Mouse (Mus musculus) CD4-positive, CD25-positive, alpha-beta regulatory T cell, adult 2 months (primary cell): ENCODE data around the gene Vamp2.

Experiments
- DNase-seq: peaks from one replicate; pipeline ENCODE4 v3.0.0-alpha.2; 2012; ENCODE audit warnings: low read depth, low spot score

Vamp2 gene

GRCm38 (mm10) chr11:69064259-69065133 is 23.8 kb upstream of the Vamp2 start:
- DNase-seq, result no peak

DNA sequence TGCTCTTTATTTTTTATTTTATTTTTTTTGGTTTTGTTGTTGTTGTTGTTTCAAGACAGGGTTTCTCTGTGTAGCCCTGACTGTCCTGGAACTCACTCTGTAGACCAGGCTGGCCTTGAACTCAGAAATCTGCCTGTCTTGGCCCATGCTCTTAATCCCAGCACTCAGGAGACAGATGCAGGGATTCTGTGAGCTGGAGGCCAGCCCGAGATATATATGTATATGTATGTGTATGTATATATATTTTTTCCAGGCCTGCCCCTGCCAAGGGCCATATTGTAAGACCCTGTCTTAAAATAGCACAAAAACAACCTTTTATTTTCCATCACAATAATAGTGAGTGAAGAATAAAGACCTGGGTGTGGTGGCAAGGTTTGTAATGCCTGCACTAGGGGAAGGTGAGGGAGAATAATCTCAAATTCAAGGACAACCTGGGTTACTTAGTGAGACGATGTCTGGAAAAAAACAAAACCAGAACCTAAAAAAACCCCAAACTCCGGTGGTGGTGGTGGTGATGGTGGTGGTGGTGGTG is 22.8 kb upstream of the Vamp2 start:
- no peak for DNase-seq

DNA sequence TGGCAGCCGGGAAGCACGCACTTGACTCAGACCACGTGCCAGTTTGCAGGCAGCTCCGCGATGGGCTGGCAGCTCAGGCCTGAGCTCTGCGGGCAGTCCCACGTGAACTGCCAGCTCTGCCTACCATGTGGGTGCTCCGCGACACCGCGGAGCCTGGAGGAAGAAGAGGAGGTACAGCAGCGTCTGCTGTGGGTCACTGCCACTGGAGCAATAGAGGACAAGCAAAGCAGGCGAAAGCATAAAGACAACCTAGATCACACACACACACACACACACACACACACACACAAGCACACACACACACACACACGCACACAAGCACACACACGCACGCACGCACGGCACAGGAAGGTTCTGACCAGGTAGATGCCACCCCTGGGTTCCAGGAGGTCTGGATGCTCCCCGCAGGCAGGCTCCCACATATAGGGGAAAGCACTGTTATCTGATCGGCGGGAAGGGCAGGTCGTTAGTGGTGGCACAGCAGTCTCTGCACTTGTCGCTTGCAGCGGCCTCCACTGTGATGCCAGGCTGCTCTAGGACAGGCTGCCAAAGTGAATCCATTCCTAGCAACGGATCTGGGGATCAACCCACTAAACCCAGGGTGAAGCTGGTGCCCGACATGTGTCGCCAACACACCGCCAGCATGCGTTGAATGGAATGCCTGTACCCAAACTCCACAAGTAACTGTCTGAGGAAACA is 22.0 kb upstream of the Vamp2 start:
- peak; percentile 63 for DNase-seq

GRCm38 (mm10) chr11:69066956-69067355 is 21.3 kb upstream of the Vamp2 start:
- DNase-seq, result peak; percentile 90

- no peak for DNase-seq
Measured at GRCm38 (mm10) chr11:69067601-69068000, 20.7 kb upstream of the Vamp2 start.

DNA sequence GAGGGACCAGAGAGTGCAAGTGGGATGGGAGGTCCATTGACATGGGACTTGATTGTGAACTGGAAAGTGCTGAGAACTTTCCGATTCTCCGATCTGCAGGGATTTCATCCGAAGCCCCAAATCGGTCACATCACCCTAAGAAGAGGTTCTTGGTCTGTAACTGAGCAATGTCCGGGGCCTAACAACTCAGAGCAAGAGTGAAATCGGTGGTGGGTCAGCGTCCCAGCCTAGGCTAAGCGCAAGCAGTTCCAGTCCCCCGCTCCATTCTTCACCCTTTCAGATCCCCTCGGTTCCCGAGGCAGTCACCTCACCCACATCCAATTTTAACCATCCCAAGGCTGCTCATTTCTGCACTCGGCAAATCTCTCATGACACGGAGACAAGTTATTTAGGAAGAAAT is 18.2 kb upstream of the Vamp2 start:
- DNase-seq, result no peak

GRCm38 (mm10) chr11:69070590-69071222 is 17.6 kb upstream of the Vamp2 start, which contains the start of gene Tmem107:
Gene Tmem107, plus strand, starts transcription at chr11:69070806.
- DNase-seq, result peak; percentile 96

GRCm38 (mm10) chr11:69071262-69071661 is 17.0 kb upstream of the Vamp2 start:
- DNase-seq, result no peak

DNA sequence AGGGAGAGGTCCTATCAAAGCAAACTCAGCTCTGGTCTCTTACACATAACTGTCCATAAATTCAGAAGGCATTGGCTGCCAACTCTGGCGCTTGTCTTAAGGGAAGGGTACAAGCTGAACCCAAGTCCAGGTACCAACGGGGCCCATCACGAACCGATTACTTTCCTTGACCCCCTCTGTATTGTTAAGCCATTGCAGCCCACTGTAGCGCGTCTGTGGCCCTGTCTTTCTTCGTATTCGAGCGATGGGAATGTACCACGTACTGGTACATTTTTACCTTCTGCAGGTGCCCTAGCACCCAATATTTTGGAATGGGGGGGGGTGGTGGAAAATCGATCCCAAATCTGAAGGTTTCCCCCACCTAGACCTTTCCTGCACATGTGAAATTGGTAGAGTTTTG is 16.1 kb upstream of the Vamp2 start:
- DNase-seq, result no peak

- no peak for DNase-seq
Measured at GRCm38 (mm10) chr11:69072666-69073064, 15.6 kb upstream of the Vamp2 start.

GRCm38 (mm10) chr11:69073065-69073888 is 15.0 kb upstream of the Vamp2 start:
- DNase-seq, result peak; percentile 95

DNA sequence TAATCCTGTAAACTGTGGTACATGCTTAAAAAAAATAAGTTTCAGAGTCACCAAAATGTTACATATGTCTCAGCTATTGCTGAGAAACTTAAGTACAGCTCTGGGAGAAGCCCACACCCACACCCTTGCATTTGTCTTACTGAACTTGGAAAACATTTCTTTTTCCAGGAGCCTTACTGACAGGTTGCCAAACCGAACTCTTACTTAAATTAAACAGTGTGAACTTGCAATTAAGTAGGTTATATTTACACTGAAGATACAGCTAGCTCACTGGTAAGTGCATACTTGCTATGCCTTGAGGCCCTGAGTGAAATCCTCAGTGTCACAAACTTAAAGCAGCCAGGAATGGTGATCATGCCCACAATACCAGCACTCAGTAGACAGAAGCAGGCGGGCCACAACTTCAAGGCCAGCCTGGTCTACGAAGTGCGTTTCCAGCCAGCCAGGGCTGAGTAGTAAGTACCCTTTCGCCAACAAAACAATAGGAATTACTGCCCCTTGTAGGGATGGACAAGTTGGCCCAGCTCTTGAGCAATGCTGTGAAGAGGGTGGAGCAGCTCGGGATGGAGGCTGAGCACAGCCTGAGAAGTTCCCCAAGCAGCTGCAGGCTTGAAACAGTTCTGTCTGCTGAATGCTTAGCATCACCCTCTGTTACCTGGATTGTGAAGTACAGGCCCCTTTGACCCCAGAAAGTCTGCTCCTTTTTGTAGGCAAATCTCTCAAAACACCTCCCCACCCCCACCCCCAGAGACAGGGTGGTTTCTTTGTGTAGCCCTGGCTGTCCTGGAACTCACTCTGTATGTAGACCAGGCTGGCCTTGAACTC is 14.1 kb upstream of the Vamp2 start:
- no peak for DNase-seq

DNA sequence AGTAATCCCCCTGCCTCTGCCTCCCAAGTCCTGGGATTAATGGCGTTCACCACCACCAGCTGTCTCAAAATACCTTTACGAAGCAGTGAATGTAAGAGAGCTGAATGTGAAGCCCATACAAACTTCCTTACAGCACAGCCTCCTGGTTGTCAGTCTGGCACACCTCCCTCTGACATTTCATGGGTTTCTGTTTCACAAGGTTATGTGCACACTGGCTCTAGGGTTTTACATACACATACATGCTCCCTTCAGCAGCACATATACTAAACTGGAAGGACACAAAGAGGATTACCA is 13.6 kb upstream of the Vamp2 start:
- no peak for DNase-seq

DNA sequence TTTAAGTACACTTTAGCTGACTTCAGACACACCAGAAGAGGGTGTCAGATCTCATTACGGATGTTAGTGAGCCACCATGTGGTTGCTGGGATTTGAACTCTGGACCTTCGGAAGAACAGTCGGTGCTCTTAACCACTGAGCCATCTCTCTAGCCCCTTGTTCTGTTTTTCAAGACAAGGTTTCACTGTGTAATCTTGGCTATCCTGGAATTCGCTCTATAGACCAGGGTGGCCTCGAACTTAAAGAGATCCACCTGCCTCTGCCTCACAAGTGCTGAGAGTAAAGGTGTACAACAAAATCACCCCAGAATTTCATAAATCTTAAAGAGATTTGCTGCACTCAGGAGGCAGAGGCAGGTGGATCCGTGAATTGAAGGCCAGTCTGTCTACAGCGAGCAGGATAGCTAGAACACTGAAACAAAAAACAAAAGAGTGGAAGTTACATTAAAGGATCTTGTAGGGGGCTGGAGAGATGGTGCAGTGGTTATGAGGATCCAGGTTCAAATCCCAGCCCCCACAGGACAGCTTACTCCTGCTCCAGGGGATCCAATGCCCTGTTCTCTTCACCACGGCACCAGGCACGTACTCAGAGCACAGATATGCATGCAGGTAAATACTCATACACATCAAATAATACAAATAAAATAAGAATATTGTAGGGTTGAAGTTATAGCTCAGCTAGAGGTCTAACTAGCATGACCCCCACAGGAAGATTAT is 12.4 kb upstream of the Vamp2 start:
- DNase-seq, result no peak

DNA sequence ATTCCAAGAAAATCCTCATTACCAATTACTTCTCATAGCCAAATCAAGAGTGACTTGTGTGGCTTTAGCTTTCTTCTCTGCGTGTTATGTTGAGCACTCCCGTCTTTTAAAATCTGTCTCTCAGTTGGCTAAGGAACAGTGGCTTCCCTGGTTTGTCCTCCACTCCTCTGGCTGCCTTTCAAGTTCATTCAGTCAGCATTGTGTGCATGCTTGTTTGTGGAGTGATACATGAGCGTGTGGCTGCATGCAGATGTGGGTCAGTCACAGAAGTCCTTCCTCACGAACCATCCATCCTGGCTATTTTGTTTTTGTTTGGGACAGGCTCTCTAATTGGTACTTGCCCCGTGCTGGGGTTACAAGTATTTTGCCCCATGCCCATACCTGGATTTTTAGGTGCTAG is 11.7 kb upstream of the Vamp2 start:
- DNase-seq, result no peak

GRCm38 (mm10) chr11:69077316-69077715 is 11.0 kb upstream of the Vamp2 start:
- no peak for DNase-seq

DNA sequence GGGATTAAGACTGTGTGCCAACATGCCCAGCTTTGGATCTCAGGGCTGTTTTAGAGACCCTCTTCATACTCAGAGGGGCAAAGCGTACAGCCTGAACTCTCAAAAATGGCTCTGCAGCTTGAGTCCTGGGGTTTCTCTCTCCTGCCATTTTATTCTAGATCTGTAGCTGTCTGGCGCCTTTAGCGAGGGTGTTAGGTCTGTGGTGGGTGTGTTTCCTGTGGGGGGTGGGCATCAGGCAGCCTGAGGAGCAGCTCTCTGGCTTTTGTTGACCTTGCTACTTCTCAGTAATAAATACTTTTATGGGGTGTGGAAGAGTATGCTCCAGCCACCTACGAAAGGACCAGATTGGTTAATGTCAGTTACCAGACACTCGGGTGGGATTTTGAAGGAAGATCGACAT is 10.2 kb upstream of the Vamp2 start:
- no peak for DNase-seq

- no peak for DNase-seq
Measured at GRCm38 (mm10) chr11:69078805-69079438, 9.4 kb upstream of the Vamp2 start.

DNA sequence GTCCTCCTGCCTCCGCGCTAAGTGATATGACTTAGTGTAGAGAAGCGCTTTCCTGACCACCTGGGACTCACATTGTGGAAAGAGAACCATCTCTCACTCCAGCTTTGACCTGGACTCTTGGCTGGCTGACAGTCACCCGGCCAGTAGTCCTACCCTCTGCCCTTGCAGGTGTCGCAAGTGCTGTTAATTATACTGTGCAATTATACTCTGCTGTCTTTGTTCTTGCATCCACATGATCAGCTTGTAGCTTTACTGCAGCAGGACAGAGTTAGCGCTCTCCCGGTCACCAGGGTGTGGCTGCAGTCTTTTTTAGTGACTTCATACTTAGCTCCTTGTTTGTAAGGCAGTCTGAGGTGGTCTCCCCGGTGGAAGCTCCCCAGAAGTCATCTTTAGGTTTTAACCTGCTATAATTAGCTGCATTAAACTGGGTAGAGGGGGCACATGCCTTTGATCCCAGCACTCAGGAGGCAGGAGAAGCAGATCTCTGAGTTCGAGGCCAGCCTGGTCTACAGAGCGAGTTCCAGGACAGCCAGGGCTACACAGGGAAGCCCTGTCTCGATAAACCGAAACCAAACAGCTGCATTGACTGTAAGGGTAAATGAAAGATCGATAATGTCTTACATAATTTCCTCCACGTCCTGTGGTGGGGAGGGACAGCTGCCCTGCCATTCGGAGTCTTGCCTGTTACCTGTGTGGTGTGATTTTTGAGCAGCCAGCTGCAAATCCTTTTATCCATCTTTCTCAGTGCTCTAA is 8.0 kb upstream of the Vamp2 start:
- DNase-seq, result no peak
